ENCODE assay signal across 9 mouse cellular contexts in the genomic region with DNA sequence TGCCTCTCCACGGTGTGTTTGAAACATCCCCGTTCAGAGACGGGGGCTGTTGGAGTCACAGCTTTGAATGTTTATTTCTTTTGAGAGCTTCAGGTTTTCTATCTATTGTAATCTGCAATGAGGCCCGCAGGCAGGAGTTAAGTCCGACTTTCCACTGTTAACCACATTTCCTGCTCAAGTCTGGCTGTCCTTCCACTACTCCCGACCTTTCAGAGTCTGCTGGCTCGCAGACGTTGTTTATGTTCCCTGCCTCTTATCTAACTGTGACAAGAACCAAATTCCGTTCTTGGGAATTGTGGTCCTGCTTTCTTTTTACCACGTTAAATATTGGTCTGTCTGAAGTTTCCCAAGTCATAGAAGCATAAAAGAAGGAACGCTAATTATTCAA. TPM values are rescaled to one million over a fixed set of nuclear protein-coding genes. Genes with fewer than 3 reads are reported as not detected.
DNase-seq lines count a peak whose midpoint lies in the region; ATAC-seq and TF ChIP-seq lines count a peak whose summit lies in the region.
"Had no signal": no experiment of that assay in that cellular context is flagged by ENCODE, and none has a peak within 500 bp of the region (broad histone marks: within the 10 kb centered on the region; RNA-seq: fewer than 3 reads in every experiment).

No protein-coding gene starts in this region.

- no peak overlapping the region for H3K9ac ChIP-seq in kidney, embryonic 14.5 days (ENCODE audit: low read depth, low read length)
- H3K9ac ChIP-seq in lung, postnatal 0 days (replicated peaks; ENCODE audit: low read depth) = peak overlapping the region; percentile 35

- no peak; the same call in 1 of the 2 replicates for ATAC-seq in kidney, embryonic 14.5 days (ENCODE audit: low FRiP score, low TSS enrichment)
- peak; percentile 61 for ATAC-seq in lung, postnatal 0 days

- H3K4me3 ChIP-seq in erythroblast, embryonic 14.5 days (replicated peaks) = peak overlapping the region; percentile 70
- H3K4me3 ChIP-seq in kidney, embryonic 14.5 days (ENCODE audit: low read length) = no peak overlapping the region
- H3K4me3 ChIP-seq in lung, postnatal 0 days (ENCODE audit: low read depth, low read length) = peak overlapping the region; percentile 15; the same call in 1 of the 2 replicates

- 29% methylated on average over 11 of the region's 11 CpGs for WGBS in kidney, embryonic 14.5 days
- 3% methylated on average over 11 of the region's 11 CpGs for WGBS in lung, postnatal 0 days

- TF ChIP-seq CTCF in lung, postnatal 0 days (IDR thresholded peaks at IDR 0.05) = no peak

- H3K4me2 ChIP-seq in kidney, embryonic 14.5 days (replicated peaks; ENCODE audit: low read depth, low read length) = no peak overlapping the region; the same call in 1 of the 2 replicates
- peak overlapping the region; percentile 39 for H3K4me2 ChIP-seq in lung, postnatal 0 days (replicated peaks; ENCODE audit: low read depth, low read length)

- peaks cover 68% of the 10 kb centered on the region for H3K4me1 ChIP-seq in erythroblast, embryonic 14.5 days (ENCODE audit: control insufficient read depth)
- peaks cover 3% of the 10 kb centered on the region for H3K4me1 ChIP-seq in kidney, embryonic 14.5 days (ENCODE audit: control insufficient read depth, insufficient read depth, low read length)
- H3K4me1 ChIP-seq in lung, postnatal 0 days (ENCODE audit: insufficient read depth, low read depth, low read length) = peaks cover 16% of the 10 kb centered on the region; the same call in 1 of the 2 replicates

- peak overlapping the region; percentile 67 for H3K27ac ChIP-seq in kidney, embryonic 14.5 days (ENCODE audit: low read depth, low read length)
- H3K27ac ChIP-seq in lung, postnatal 0 days (ENCODE audit: low read length) = peak overlapping the region; percentile 72

- no peaks in the 10 kb centered on the region for H3K27me3 ChIP-seq in erythroblast, embryonic 14.5 days (ENCODE audit: control insufficient read depth)
- H3K27me3 ChIP-seq in kidney, embryonic 14.5 days (ENCODE audit: control insufficient read depth, insufficient read depth, low read length) = no peaks in the 10 kb centered on the region
- no peaks in the 10 kb centered on the region for H3K27me3 ChIP-seq in lung, postnatal 0 days (replicated peaks; ENCODE audit: insufficient read depth, low read length)

- no peaks in the 10 kb centered on the region for H3K9me3 ChIP-seq in erythroblast, embryonic 14.5 days (ENCODE audit: control insufficient read depth, low read length)
- no peaks in the 10 kb centered on the region for H3K9me3 ChIP-seq in kidney, embryonic 14.5 days (ENCODE audit: control insufficient read depth, low read length)
- H3K9me3 ChIP-seq in lung, postnatal 0 days (ENCODE audit: low read length) = no peaks in the 10 kb centered on the region

- peak; percentile 30 to 38 for DNase-seq in adrenal gland, postnatal 36 days
- DNase-seq in adrenal gland, postnatal 25 days = no peak
- DNase-seq in lung, postnatal 0 days (ENCODE audit: low spot score) = peak; percentile 85
- no peak for DNase-seq in cerebellum, adult 9-11 months
- DNase-seq in frontal cortex, postnatal 14 days (ENCODE audit: low spot score in 2 of 2) = no peak
- DNase-seq in cerebellum, postnatal 4 days (ENCODE audit: low spot score in 2 of 2) = no peak
- DNase-seq: gastrocnemius, postnatal 36 days had no signal

- TF ChIP-seq EP300 in lung, postnatal 0 days (IDR thresholded peaks at IDR 0.05) = no peak

- H3K36me3 ChIP-seq in erythroblast, embryonic 14.5 days (ENCODE audit: control insufficient read depth) = peaks cover 35% of the 10 kb centered on the region
- H3K36me3 ChIP-seq in kidney, embryonic 14.5 days (ENCODE audit: control insufficient read depth, insufficient read depth, low read length) = no peaks in the 10 kb centered on the region
- H3K36me3 ChIP-seq in lung, postnatal 0 days (ENCODE audit: insufficient read depth, low read length) = no peaks in the 10 kb centered on the region

RNA-seq across cellular contexts. Expression of gene Art4, which starts 0.3 kb away (rescaled TPM):
- total RNA-seq in adrenal gland, postnatal 36 days (2021) = 1 to 10 TPM; 3.6 to 6.0 TPM
- total RNA-seq in adrenal gland, postnatal 25 days (2021) = 5.3 and 5.4 TPM in 2 replicates
- 2.1 and 2.2 TPM in 2 replicates for polyA plus RNA-seq in erythroblast, embryonic 14.5 days (2012)
- polyA plus RNA-seq in kidney, embryonic 14.5 days (2014; fragmentation: Nextera tagmentation; extraction: Ambion mirVana) = 1.7 and 2.2 TPM in 2 replicates
- 7.5 and 7.9 TPM in 2 replicates for polyA plus RNA-seq in lung, postnatal 0 days (2015; fragmentation: Nextera tagmentation; extraction: Ambion mirVana)

RNA-seq across cellular contexts. Expression of gene Mgp, which starts 17.8 kb away (rescaled TPM):
- 100 to 1,000 TPM; 136 to 192 TPM for total RNA-seq in adrenal gland, postnatal 36 days (2021)
- 77.2 and 83.9 TPM in 2 replicates for total RNA-seq in adrenal gland, postnatal 25 days (2021)
- polyA plus RNA-seq in erythroblast, embryonic 14.5 days (2012) = not detected in 2 replicates
- 168 and 215 TPM in 2 replicates for polyA plus RNA-seq in kidney, embryonic 14.5 days (2014; fragmentation: Nextera tagmentation; extraction: Ambion mirVana)
- 1,533 and 1,851 TPM in 2 replicates for polyA plus RNA-seq in lung, postnatal 0 days (2015; fragmentation: Nextera tagmentation; extraction: Ambion mirVana)

RNA-seq across cellular contexts. Expression of gene Smco3, which starts 22.6 kb away (rescaled TPM):
- total RNA-seq in adrenal gland, postnatal 36 days (2021) = under 1 TPM in 1 of 2 experiments, not detected in 1; 0.20 TPM
- total RNA-seq in adrenal gland, postnatal 25 days (2021) = 0.30 TPM in 1 of 2 replicates, not detected in the other
- not detected in 2 replicates for polyA plus RNA-seq in erythroblast, embryonic 14.5 days (2012)
- polyA plus RNA-seq in kidney, embryonic 14.5 days (2014; fragmentation: Nextera tagmentation; extraction: Ambion mirVana) = 1.1 and 1.4 TPM in 2 replicates
- 2.3 and 3.4 TPM in 2 replicates for polyA plus RNA-seq in lung, postnatal 0 days (2015; fragmentation: Nextera tagmentation; extraction: Ambion mirVana)

RNA-seq across cellular contexts. Expression of gene Wbp11, which starts 29.8 kb away (rescaled TPM):
- total RNA-seq in adrenal gland, postnatal 36 days (2021) = 10 to 100 TPM; 77.0 to 78.2 TPM
- 73.2 and 79.7 TPM in 2 replicates for total RNA-seq in adrenal gland, postnatal 25 days (2021)
- polyA plus RNA-seq in erythroblast, embryonic 14.5 days (2012) = 28.6 and 29.6 TPM in 2 replicates
- polyA plus RNA-seq in kidney, embryonic 14.5 days (2014; fragmentation: Nextera tagmentation; extraction: Ambion mirVana) = 91.5 and 136 TPM in 2 replicates
- 44.4 and 46.1 TPM in 2 replicates for polyA plus RNA-seq in lung, postnatal 0 days (2015; fragmentation: Nextera tagmentation; extraction: Ambion mirVana)

RNA-seq across cellular contexts. Expression of gene BC049715, which starts 30.4 kb away (rescaled TPM):
- 1 to 10 TPM in 1 of 2 experiments, under 1 TPM in 1; 0.43 to 1.2 TPM for total RNA-seq in adrenal gland, postnatal 36 days (2021)
- total RNA-seq in adrenal gland, postnatal 25 days (2021) = 0.24 and 0.94 TPM in 2 replicates
- 0.59 and 1.4 TPM in 2 replicates for polyA plus RNA-seq in erythroblast, embryonic 14.5 days (2012)
- polyA plus RNA-seq in kidney, embryonic 14.5 days (2014; fragmentation: Nextera tagmentation; extraction: Ambion mirVana) = 1.7 and 1.9 TPM in 2 replicates
- 1.8 and 2.2 TPM in 2 replicates for polyA plus RNA-seq in lung, postnatal 0 days (2015; fragmentation: Nextera tagmentation; extraction: Ambion mirVana)

Comparison
In these comparisons a context has a peak if more than half of its experiments do, and no peak if none do; other contexts are left out.
1. DNase-seq: peak in adrenal gland, postnatal 36 days (2 of 2) and lung, postnatal 0 days (single experiment); none in adrenal gland, postnatal 25 days (single experiment), cerebellum, adult 9-11 months (single experiment), frontal cortex, postnatal 14 days (0 of 2) and cerebellum, postnatal 4 days (0 of 2).
2. RNA of gene Mgp, which starts 17.8 kb away (polyA plus RNA-seq): 1,533 to 1,851 TPM in lung, postnatal 0 days and 168 to 215 TPM in kidney, embryonic 14.5 days; not detected in erythroblast, embryonic 14.5 days; every median in the first group is over 100 times any median in the second.